Mouse (Mus musculus): ENCODE data around the gene Trim41.
"Not testable (repeated sequence)": the region's sequence is repeated elsewhere in the genome, so short reads cannot be mapped to it uniquely, and the experiment has no call there.

The Trim41 gene

GRCm38 (mm10) chr11:48791894-48792293 is 25.3 kb downstream of the Trim41 start:
- not testable (repeated sequence) for DNase-seq (ENCODE audit: low spot score in 2 of 2)

GRCm38 (mm10) chr11:48790946-48791345 is 26.2 kb downstream of the Trim41 start:
- no peak for DNase-seq (ENCODE audit: low spot score in 2 of 2)

DNA sequence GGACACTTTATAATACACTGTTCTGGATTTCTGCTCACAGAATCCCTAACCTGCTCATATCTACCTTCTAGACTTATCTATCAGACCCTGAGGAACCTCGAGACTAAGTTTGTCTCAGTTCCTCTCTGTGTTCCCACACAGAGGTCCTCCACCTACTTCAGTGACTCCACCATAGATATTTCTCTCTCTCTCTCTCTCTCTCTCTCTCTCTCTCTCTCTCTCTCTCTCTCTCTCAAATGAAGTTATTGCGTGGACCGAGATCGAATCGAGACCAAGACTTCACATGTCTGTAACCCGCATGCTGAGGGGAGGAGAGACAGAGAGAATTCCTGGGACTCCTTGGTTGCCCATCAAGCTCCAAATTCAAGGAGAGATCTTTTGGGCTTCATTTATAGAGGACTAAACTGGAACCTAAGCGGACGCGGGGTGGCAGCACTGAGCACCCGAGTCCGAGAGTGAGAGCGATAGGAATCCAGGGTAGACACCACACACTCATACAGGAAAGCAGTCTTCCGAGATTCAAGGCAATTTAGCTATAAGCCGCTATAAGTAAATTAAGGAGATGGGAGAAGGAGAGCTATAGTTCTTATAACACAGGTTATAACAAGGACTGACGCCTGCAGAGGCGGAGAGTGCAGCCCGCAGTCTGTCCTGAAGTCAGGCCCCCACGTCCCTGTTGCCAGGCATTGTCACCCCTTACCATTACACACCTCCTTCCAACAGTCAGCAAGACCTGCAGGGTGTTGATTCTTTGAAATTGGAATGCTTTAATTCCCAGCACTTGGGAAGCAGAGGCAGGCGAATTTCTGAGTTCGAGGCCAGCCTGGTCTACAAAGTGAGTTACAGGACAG is 27.0 kb downstream of the Trim41 start:
- peak; percentile 81 to 93 for DNase-seq (ENCODE audit: low spot score in 2 of 2)

GRCm38 (mm10) chr11:48789215-48789614 is 27.9 kb downstream of the Trim41 start:
- no peak for DNase-seq (ENCODE audit: low spot score in 2 of 2)

DNA sequence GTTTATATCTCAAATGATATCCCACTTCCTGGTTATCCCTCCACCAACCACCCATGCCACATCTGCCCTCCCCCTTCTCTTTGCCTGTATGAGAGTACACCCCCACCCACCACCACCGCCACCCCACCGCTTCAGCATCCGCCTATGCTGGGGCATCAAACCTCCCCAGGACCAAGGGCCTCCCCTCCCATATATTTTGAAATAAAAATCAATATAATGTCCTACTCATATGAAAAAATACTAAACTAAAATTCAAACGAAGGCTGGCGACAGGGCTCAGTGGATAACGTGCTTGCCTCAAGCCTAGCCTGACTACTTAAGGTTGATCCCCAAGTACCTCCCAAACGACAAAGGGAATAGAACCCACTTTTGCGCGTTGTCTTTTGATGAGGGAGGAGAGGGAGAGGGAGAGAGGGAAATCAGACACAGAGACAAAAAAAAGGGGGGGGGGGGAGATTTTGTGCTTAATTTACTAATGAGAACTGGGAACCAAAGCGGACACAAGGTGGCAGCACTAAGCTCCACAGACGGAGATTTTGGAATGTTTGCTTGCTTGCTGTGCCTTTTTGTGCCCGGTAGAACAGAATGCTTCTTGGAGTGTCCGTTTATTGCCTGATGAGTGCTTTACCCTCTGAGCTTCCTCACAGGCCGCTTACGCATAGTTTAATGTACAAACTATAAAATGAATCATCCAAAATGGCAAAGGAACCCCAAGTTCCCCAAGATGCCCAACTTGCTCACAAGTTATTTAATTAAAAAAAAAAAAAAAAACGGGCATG is 28.7 kb downstream of the Trim41 start:
- peak; percentile 70 to 85 for DNase-seq (ENCODE audit: low spot score in 2 of 2)

DNA sequence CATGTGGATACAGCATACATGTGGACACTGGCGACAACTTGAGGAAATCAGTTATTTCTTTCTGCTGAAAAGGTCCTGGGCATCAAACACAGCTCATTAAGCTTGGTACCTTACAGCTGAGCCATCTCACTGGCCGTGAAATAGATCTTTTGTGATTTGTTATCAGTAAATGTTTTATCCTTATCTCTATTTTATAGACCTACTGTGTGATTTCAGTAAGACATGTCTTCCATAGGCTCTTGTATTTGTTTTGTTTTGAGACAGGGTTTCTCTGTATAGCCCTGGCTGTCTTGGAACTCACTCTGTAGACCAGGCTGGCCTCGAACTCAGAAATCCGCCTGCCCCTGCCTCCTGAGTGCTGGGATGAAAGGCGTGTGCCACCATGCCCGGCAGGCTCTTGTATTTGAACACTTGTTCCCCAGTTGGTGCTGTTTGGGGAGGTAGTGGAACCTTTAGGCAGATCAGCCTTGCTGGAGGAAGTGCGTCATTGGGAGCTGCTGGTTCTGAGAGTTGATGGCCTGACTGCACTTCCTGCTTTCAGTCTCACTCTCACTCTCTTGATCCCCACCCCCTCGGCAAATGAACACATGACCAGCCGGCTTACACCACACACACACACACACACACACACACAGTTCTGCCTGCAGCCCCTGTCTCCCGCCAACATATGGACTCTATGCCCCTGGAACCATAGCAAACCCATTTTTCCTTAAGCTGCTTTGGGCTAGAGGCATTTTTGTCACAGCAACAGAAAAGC is 29.5 kb downstream of the Trim41 start:
- DNase-seq (ENCODE audit: low spot score in 2 of 2) = peak; percentile 62 to 74

GRCm38 (mm10) chr11:48782243-48782642 is 34.9 kb downstream of the Trim41 start:
- DNase-seq (ENCODE audit: low spot score in 2 of 2) = no peak

DNA sequence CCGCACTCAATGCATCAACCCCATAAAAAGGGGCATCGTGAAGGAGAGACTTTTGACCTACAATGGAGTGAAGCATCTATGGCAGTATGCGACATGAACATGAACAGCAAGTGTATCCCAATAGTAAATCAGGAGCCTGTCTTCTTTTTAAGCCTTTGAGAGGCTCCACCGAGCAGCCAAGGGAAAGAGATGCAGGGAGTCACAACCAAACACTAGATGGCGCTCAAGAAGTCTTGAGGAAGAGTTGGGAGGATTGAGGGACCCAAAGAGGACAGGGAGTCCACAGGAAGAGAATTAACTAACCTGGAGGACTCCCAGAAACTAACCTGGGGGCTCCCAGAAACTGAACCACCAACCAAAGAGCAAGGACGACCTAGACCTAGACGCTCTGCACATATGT is 37.7 kb downstream of the Trim41 start:
- peak in 1 of 2 experiments; percentile 73 for DNase-seq (ENCODE audit: low spot score in 2 of 2)

- no peak for DNase-seq (ENCODE audit: low spot score in 2 of 2)
These were observed 39.9 kb downstream of the Trim41 start for GRCm38 (mm10) chr11:48777303-48777702.

- DNase-seq (ENCODE audit: low spot score in 2 of 2) = peak; percentile 47 to 70
These were observed 40.5 kb downstream of the Trim41 start for GRCm38 (mm10) chr11:48776664-48777063.

GRCm38 (mm10) chr11:48775483-48775882 is 41.7 kb downstream of the Trim41 start:
- peak in 1 of 2 experiments; percentile 59 for DNase-seq (ENCODE audit: low spot score in 2 of 2)

GRCm38 (mm10) chr11:48774443-48775298 is 42.5 kb downstream of the Trim41 start:
- DNase-seq (ENCODE audit: low spot score in 2 of 2) = peak in 1 of 2 experiments; percentile 72

GRCm38 (mm10) chr11:48771691-48772090 is 45.5 kb downstream of the Trim41 start:
- DNase-seq (ENCODE audit: low spot score in 2 of 2) = no peak

GRCm38 (mm10) chr11:48767195-48767876 is 49.8 kb downstream of the Trim41 start:
- no peak for DNase-seq (ENCODE audit: low spot score in 2 of 2)

GRCm38 (mm10) chr11:48764119-48764518 is 53.0 kb downstream of the Trim41 start:
- no peak for DNase-seq (ENCODE audit: low spot score in 2 of 2)

DNA sequence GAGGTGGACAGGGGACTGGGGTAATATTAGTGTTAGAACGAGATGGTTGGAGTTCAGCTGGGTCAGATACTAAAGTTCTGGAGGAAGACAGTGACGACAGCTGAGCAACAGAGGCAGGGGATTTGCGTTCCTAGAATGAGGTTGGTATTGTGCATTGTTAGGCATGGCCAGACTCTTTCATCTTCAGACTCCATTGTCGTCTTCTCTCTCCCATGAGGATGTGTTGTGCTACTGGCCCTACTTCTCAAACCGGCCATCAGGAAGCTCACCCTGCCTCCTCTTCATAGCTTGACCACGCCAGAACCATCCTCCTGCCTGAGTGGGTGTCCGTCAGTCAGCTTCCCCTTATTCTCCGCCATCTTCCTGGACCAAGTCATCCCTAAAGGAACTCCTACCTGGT is 58.1 kb downstream of the Trim41 start:
- DNase-seq (ENCODE audit: low spot score in 2 of 2) = no peak
